Mouse (Mus musculus): ENCODE results near the gene Zfp989. TPM values are rescaled to one million over a fixed set of nuclear protein-coding genes. Genes with fewer than 3 reads are reported as not detected.
"Not testable (repeated sequence)": the region's sequence is repeated elsewhere in the genome, so short reads cannot be mapped to it uniquely, and the experiment has no call there.

Zfp989 gene
- not detected in 2 replicates for polyA plus RNA-seq (2012; rRNA removed)

- DNase-seq; H3K36me3 ChIP-seq (ENCODE audit: control insufficient read depth, insufficient read depth, low read length); H3K27ac ChIP-seq (ENCODE audit: control insufficient read depth, insufficient read depth, low read length); H3K4me3 ChIP-seq (ENCODE audit: control insufficient read depth, insufficient read depth, low read length); H3K4me1 ChIP-seq (replicated peaks; ENCODE audit: control insufficient read depth, insufficient read depth, low read length); H3K27me3 ChIP-seq (ENCODE audit: control insufficient read depth, insufficient read depth, low read length): not testable (repeated sequence)
- 91% methylated on average over 5 of the region's 5 CpGs for WGBS
Measured at GRCm38 (mm10) chr4:146971757-146972156, at the start of gene Zfp989. TSS of gene Zfp989 (plus strand) at chr4:146971976.

DNA sequence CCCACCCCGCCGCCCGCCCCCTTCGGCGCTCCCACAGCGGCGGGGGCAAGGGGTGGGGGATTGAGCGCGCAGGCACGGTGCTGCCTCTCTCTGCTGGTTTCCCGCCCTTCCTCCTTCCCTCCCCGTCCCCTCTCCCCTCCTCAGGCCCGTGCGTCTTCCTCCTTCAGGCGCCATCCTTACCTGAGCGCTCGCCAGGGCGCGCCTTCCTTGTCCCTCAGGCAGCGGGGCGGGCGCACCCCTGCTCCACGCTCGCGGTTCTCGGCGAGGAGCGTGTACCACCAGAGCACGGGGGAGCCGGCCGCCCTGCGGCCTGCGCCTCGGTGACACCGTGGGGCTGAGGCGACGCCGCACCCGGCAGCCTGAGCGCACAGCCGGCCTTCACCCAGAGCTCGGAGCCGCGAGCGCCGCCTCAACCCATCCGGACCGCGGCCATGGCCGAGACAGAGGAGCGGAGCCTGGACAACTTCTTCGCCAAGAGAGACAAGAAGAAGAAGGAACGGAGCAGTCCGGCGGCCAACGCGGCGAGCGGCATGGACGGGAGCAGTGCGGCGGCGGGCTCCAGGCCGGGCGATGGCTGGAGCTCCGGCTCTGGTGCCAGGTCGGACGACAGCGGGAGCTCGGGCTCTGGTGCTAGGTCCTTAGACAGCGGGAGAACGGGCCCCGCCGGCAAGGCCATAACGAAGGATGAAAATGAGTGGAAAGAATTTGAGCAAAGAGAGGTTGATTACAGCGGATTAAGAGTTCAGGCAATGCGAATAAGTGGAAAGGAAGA is 39.3 kb upstream of the Zfp989 start:
- H3K27ac ChIP-seq (ENCODE audit: control insufficient read depth, insufficient read depth, low read length): no peak overlapping the region
- no peak for TF ChIP-seq POLR2A (IDR thresholded peaks at IDR 0.05; ENCODE audit: control insufficient read depth, extremely low read depth, insufficient read depth, low read length, poor library complexity)
- no peak for TF ChIP-seq CTCF (IDR thresholded peaks at IDR 0.05; ENCODE audit: borderline replicate concordance, control insufficient read depth, extremely low read depth, insufficient read depth, low read length, poor library complexity)
- no peak overlapping the region for H3K4me3 ChIP-seq (ENCODE audit: control insufficient read depth, insufficient read depth, low read length)
- no peaks in the 10 kb centered on the region; the same call in 1 of the 2 replicates for H3K27me3 ChIP-seq (ENCODE audit: control insufficient read depth, insufficient read depth, low read length)
- 23% methylated on average over 77 of the region's 77 CpGs for WGBS
- H3K36me3 ChIP-seq (ENCODE audit: control insufficient read depth, insufficient read depth, low read length): no peaks in the 10 kb centered on the region
- H3K4me1 ChIP-seq (replicated peaks; ENCODE audit: control insufficient read depth, insufficient read depth, low read length): no peaks in the 10 kb centered on the region
- DNase-seq: no peak

DNA sequence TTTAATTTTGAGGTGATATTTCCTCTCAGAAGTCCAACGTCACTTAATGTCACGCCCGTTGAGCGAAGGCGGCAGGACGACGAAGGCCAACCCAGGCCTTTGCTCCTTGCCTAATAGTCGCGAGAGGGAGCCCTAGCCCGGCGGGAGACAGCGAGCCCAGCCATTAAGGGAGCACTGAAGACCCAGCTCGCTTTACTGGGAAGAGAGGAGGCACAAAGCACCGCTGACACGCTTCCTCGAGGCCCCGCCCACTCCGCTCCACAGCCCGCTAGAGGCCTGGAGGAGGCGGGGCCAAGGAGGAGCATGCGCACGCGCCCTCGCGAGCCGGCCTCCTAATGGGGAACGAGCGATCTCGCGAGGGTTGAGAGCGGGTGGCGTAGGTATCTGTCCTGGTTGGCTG is 30.1 kb upstream of the Zfp989 start:
- H3K4me3 ChIP-seq (ENCODE audit: control insufficient read depth, insufficient read depth, low read length); H3K27ac ChIP-seq (ENCODE audit: control insufficient read depth, insufficient read depth, low read length); H3K27me3 ChIP-seq (ENCODE audit: control insufficient read depth, insufficient read depth, low read length); H3K36me3 ChIP-seq (ENCODE audit: control insufficient read depth, insufficient read depth, low read length); DNase-seq; H3K4me1 ChIP-seq (replicated peaks; ENCODE audit: control insufficient read depth, insufficient read depth, low read length): not testable (repeated sequence)
- WGBS: 68% methylated on average over 32 of the region's 32 CpGs

- H3K4me3 ChIP-seq (ENCODE audit: control insufficient read depth, insufficient read depth, low read length); H3K36me3 ChIP-seq (ENCODE audit: control insufficient read depth, insufficient read depth, low read length); DNase-seq; H3K4me1 ChIP-seq (replicated peaks; ENCODE audit: control insufficient read depth, insufficient read depth, low read length); H3K27me3 ChIP-seq (ENCODE audit: control insufficient read depth, insufficient read depth, low read length); H3K27ac ChIP-seq (ENCODE audit: control insufficient read depth, insufficient read depth, low read length): not testable (repeated sequence)
- WGBS: 19% methylated on average over 2 of the region's 2 CpGs
Measured at GRCm38 (mm10) chr4:146976581-146976980, 4.8 kb downstream of the Zfp989 start.

DNA sequence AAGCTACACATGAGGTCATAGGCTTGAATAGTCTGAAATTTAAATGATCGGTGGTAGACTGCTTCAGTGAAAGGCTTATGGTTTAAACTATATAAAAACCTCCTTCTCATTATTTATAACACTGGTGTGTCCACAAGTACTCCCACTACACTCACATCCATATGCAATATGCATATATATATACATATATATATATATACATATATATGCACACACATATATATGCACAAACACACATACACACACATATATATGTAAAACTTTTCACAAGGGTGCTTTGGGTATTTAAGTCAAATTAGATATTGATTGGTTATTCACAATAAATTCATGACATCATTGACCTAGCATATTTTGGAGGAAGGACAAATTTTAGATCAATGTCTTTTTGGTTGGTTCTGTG is 46.6 kb downstream of the Zfp989 start:
- not testable (repeated sequence) for H3K36me3 ChIP-seq (ENCODE audit: control insufficient read depth, insufficient read depth, low read length); H3K27me3 ChIP-seq (ENCODE audit: control insufficient read depth, insufficient read depth, low read length); DNase-seq; H3K4me3 ChIP-seq (ENCODE audit: control insufficient read depth, insufficient read depth, low read length); H3K4me1 ChIP-seq (replicated peaks; ENCODE audit: control insufficient read depth, insufficient read depth, low read length); H3K27ac ChIP-seq (ENCODE audit: control insufficient read depth, insufficient read depth, low read length)
- no CpG with 5 or more reads among the region's 1 CpGs for WGBS

- H3K4me1 ChIP-seq (replicated peaks; ENCODE audit: control insufficient read depth, insufficient read depth, low read length); H3K36me3 ChIP-seq (ENCODE audit: control insufficient read depth, insufficient read depth, low read length); H3K4me3 ChIP-seq (ENCODE audit: control insufficient read depth, insufficient read depth, low read length); H3K27ac ChIP-seq (ENCODE audit: control insufficient read depth, insufficient read depth, low read length); DNase-seq; H3K27me3 ChIP-seq (ENCODE audit: control insufficient read depth, insufficient read depth, low read length): not testable (repeated sequence)
- WGBS: no CpG with 5 or more reads among the region's 6 CpGs
Measured at GRCm38 (mm10) chr4:147021550-147021949, 49.8 kb downstream of the Zfp989 start, which contains the start of gene Rex2. TSS of gene Rex2 (plus strand) at chr4:147021850.

- not testable (repeated sequence) for H3K27me3 ChIP-seq (ENCODE audit: control insufficient read depth, insufficient read depth, low read length); H3K27ac ChIP-seq (ENCODE audit: control insufficient read depth, insufficient read depth, low read length); DNase-seq; H3K4me3 ChIP-seq (ENCODE audit: control insufficient read depth, insufficient read depth, low read length); H3K4me1 ChIP-seq (replicated peaks; ENCODE audit: control insufficient read depth, insufficient read depth, low read length); H3K36me3 ChIP-seq (ENCODE audit: control insufficient read depth, insufficient read depth, low read length)
- 56% methylated on average over 1 of the region's 1 CpGs for WGBS
Measured at GRCm38 (mm10) chr4:147026374-147026773, 54.6 kb downstream of the Zfp989 start.

- H3K4me3 ChIP-seq (ENCODE audit: control insufficient read depth, insufficient read depth, low read length); H3K4me1 ChIP-seq (replicated peaks; ENCODE audit: control insufficient read depth, insufficient read depth, low read length); DNase-seq; H3K36me3 ChIP-seq (ENCODE audit: control insufficient read depth, insufficient read depth, low read length); H3K27ac ChIP-seq (ENCODE audit: control insufficient read depth, insufficient read depth, low read length); H3K27me3 ChIP-seq (ENCODE audit: control insufficient read depth, insufficient read depth, low read length): not testable (repeated sequence)
- 96% methylated on average over 1 of the region's 2 CpGs for WGBS
Measured at GRCm38 (mm10) chr4:147031308-147032036, 59.7 kb downstream of the Zfp989 start.

Other genes with a start within 250 kb of the Zfp989 start
- gene Gm21411, start 62.4 kb upstream of the Zfp989 start, polyA plus RNA-seq (2012; rRNA removed): 0.24 TPM in 1 of 2 replicates, not detected in the other
- gene Rex2, start 49.9 kb downstream of the Zfp989 start, polyA plus RNA-seq (2012; rRNA removed): 0.06 TPM in 1 of 2 replicates, not detected in the other
- 0.10 and 0.18 TPM in 2 replicates for gene Zfp991, start 160.1 kb downstream of the Zfp989 start, polyA plus RNA-seq (2012; rRNA removed)

All from thymus, adult 2 months (tissue).